Mouse (Mus musculus): Measurements from ENCODE around the gene Csnk2a2. TPM values are rescaled to one million over a fixed set of nuclear protein-coding genes. Genes with fewer than 3 reads are reported as not detected.

Csnk2a2 gene
- polyA plus RNA-seq, 1 experiment from 2014 or later = 11.7 TPM

DNA sequence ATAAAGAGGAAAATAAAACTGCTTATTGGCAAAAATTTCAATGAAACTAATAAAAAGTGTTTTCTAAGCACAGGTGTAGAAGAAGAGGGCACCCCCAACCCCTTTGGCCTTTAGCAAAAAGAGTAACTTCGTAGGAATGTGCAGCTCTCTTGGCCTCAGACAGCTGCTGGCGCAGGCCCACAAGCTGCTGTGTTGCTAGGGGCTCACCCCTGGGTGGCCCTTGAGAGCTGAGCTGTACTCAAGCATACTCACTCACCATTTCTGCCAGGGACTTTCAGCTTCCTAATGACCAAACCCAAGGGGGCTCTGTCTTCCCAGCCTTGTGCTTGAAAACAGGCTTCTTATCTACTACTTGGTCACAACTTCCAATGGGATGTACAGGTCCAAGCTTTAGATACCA is 23.3 kb downstream of the Csnk2a2 start:
- Histone ChIP-seq H3K27ac (no peak overlapping the region), H3K9ac (no peak overlapping the region), H3K4me1 (no peaks in the 10 kb centered on the region), H3K4me2 (no peak overlapping the region), H3K9me3 (replicated peaks) (no peaks in the 10 kb centered on the region), H3K36me3 (ENCODE audit: poor library complexity, severe bottlenecking) (peaks cover 80% of the 10 kb centered on the region), H3K27me3 (no peaks in the 10 kb centered on the region), H3K4me3 (no peak overlapping the region)
- ATAC-seq = no peak
- WGBS = 82% methylated on average over 2 of the region's 2 CpGs

DNA sequence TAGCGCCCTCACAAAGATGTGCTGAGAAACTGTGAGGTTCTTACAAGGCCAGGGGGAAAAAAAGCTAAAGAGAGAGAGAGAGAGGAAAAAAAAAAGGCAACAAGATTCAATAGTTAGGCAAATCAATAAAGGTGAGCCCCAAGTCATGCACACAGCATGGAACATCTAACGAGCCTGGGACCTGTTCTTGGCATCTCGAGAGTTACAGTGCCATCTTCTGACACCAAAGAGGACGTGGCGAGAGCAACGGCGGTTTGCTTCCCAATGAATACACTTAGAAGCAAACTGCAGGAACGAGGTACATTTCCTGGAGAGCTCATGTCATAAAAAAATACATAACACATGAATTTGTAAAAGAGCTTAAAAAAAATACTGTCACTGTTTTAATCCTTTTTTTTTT is 37.3 kb downstream of the Csnk2a2 start:
- no peaks in the 10 kb centered on the region for H3K9me3 ChIP-seq (replicated peaks)
- no peak overlapping the region for H3K4me3 ChIP-seq
- H3K27me3 ChIP-seq = no peaks in the 10 kb centered on the region
- no peak overlapping the region for H3K27ac ChIP-seq
- no peaks in the 10 kb centered on the region for H3K4me1 ChIP-seq
- no peak overlapping the region for H3K4me2 ChIP-seq
- H3K36me3 ChIP-seq (ENCODE audit: poor library complexity, severe bottlenecking) = peaks cover 94% of the 10 kb centered on the region
- WGBS = 49% methylated on average over 8 of the region's 8 CpGs
- no peak for ATAC-seq
- no peak overlapping the region for H3K9ac ChIP-seq

DNA sequence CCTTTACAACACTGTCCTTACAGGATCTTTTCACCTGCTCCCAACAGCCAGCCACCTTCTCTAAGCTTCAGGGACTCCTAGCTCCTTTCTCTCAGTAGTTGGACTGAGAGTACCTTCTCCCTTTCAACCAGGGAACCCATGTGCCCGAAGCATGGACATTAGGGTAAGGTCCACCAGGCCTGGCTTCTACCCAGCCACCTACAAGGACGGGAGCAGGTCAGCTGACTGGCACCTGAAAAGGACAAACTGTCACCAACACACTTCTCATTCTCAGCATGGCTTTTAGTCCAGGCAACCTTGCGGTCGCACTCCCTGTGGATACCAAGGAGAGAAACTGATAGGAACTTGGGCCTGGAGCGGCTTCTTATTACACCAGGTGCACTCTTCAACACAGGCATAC is 39.6 kb downstream of the Csnk2a2 start:
- Histone ChIP-seq H3K27ac (no peak overlapping the region), H3K27me3 (no peaks in the 10 kb centered on the region), H3K36me3 (ENCODE audit: poor library complexity, severe bottlenecking) (peaks cover 79% of the 10 kb centered on the region), H3K4me2 (no peak overlapping the region), H3K9ac (no peak overlapping the region), H3K4me3 (no peak overlapping the region), H3K9me3 (replicated peaks) (no peaks in the 10 kb centered on the region), H3K4me1 (no peaks in the 10 kb centered on the region)
- WGBS = 95% methylated on average over 5 of the region's 5 CpGs
- ATAC-seq = no peak

DNA sequence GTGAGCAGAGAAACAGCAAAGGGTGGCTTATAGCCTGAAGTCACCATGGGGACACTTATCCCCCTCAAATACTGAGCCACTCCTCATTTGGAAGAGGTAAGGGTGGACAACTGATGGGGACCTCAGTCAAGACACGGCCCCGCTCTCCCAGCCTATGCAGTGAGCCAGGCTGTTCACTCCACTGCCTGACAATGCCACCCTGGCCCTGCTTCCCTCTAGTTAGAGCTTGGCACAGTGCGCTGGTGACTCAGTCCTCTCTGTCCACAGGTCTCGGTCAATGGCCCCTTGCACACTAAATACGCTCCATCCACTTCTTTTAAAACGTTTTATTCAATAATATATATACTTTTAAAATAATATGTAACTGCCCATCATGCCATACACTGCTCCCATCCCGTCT is 42.2 kb downstream of the Csnk2a2 start:
- peaks cover 55% of the 10 kb centered on the region for H3K36me3 ChIP-seq (ENCODE audit: poor library complexity, severe bottlenecking)
- H3K27ac ChIP-seq = no peak overlapping the region
- no peaks in the 10 kb centered on the region for H3K27me3 ChIP-seq
- no peak overlapping the region for H3K4me3 ChIP-seq
- no peaks in the 10 kb centered on the region for H3K4me1 ChIP-seq
- no peak overlapping the region for H3K9ac ChIP-seq
- H3K4me2 ChIP-seq = no peak overlapping the region
- no peaks in the 10 kb centered on the region for H3K9me3 ChIP-seq (replicated peaks)
- no peak for ATAC-seq
- 89% methylated on average over 7 of the region's 7 CpGs for WGBS

DNA sequence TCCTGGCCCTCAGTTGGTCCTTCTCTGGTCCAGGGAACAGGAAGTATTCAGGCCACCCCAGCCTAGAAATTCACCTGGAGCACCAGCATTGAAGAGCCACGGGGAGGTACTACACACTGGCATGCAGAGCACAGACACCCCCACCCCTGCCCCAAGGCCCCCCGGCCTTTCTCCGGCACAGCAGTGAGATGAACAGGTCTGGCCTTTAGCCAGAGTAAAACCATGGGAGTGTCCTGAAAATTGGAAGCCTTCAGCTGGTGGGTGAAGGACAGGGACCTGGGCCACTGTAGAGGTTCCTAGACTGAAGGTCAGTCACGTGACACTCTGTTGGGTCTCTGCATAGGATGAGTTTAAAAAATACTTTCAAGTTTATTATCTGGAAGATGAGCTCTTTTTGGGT is 44.8 kb downstream of the Csnk2a2 start:
- no peaks in the 10 kb centered on the region for H3K4me1 ChIP-seq
- no peak overlapping the region for H3K9ac ChIP-seq
- no peak overlapping the region for H3K4me2 ChIP-seq
- no peak for ATAC-seq
- H3K27me3 ChIP-seq = no peaks in the 10 kb centered on the region
- no peak overlapping the region for H3K27ac ChIP-seq
- peaks cover 32% of the 10 kb centered on the region for H3K36me3 ChIP-seq (ENCODE audit: poor library complexity, severe bottlenecking)
- no peaks in the 10 kb centered on the region for H3K9me3 ChIP-seq (replicated peaks)
- WGBS = 90% methylated on average over 4 of the region's 4 CpGs
- H3K4me3 ChIP-seq = no peak overlapping the region

DNA sequence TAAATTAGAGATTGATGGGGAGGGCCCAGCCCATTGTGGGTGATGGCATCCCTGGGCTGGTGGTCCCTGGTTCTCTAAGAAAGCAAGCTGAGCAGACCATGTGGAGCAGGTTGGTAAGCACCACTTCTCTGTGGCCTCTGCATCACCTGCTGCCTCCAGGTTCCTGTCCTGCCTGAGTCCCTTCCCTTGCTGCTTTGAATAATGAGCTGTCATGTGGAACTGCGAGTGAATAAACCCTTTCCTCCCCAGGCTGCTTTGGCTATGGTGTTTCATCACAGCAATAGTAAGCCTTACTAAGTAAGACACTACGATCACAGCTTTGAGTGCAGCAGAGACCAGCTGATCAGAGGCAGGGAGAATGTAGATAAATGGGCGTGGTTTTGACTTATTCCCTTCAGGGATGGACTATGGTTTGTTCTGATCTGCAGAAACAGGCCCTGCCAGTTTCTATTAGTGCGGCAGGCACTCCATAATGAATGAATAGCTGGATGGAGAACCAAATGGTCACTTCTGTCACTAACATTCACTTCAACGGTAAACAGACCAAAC is 48.3 kb downstream of the Csnk2a2 start:
- no peaks in the 10 kb centered on the region for H3K36me3 ChIP-seq (ENCODE audit: poor library complexity, severe bottlenecking)
- peaks cover 4% of the 10 kb centered on the region for H3K4me1 ChIP-seq
- WGBS = 65% methylated on average over 5 of the region's 5 CpGs
- H3K27ac ChIP-seq = no peak overlapping the region
- no peak for ATAC-seq
- H3K9me3 ChIP-seq (replicated peaks) = no peaks in the 10 kb centered on the region
- H3K9ac ChIP-seq = no peak overlapping the region
- H3K4me3 ChIP-seq = no peak overlapping the region
- H3K27me3 ChIP-seq = no peaks in the 10 kb centered on the region
- no peak overlapping the region for H3K4me2 ChIP-seq

DNA sequence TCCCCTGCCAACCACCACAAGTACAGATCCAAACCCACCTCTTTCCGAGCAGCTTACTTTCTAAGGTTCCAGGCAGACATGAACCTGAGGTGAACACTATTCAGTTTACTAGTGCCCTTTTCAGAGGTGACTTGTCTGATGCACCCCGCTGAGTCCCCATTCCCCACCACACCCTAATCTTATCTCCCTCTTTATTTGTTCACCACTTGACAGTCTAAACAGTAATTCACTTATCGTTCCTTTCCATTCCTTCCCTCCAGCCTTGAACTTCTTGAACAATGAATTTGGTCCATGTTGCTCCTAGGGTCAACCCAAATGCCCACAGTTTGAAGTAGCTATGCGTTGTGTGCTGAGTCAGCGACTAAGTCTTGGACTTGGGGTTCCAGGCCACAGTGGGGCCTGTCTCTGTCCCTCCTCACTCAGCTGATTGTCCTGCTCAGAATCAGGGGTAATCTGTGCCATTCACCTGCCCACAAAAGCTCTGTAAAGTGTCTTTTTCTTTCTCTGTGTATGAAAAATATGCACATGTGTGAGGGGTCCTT is 49.6 kb downstream of the Csnk2a2 start:
- Histone ChIP-seq H3K9me3 (replicated peaks) (no peaks in the 10 kb centered on the region), H3K27ac (no peak overlapping the region), H3K4me3 (no peak overlapping the region), H3K9ac (no peak overlapping the region), H3K4me1 (peaks cover 4% of the 10 kb centered on the region), H3K27me3 (no peaks in the 10 kb centered on the region), H3K4me2 (no peak overlapping the region), H3K36me3 (ENCODE audit: poor library complexity, severe bottlenecking) (no peaks in the 10 kb centered on the region)
- WGBS = 90% methylated on average over 5 of the region's 5 CpGs
- no peak for ATAC-seq

DNA sequence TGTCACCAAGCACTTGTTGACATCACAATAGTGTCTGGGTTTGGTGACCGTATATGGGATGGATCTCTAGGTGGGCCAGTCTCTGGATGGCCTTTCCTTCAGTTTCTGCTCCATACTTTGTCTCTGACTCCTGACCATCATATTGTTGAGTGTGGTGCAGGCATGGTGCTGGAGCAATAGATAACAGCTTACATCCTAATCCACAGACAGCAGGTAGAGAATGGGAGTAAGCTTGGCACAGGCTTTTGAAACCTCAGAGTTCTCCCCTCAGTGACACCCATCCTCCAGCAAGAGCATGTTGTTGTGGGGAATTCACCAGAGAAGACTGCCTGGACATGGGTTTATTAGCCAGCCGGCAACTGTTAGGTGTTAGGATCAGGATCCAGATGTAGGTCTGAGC is 50.4 kb downstream of the Csnk2a2 start:
- ATAC-seq = no peak
- WGBS = 94% methylated on average over 2 of the region's 2 CpGs
- H3K9ac ChIP-seq = no peak overlapping the region
- H3K27ac ChIP-seq = no peak overlapping the region
- no peaks in the 10 kb centered on the region for H3K9me3 ChIP-seq (replicated peaks)
- H3K27me3 ChIP-seq = no peaks in the 10 kb centered on the region
- peaks cover 4% of the 10 kb centered on the region for H3K4me1 ChIP-seq
- H3K4me2 ChIP-seq = no peak overlapping the region
- H3K4me3 ChIP-seq = no peak overlapping the region
- no peaks in the 10 kb centered on the region for H3K36me3 ChIP-seq (ENCODE audit: poor library complexity, severe bottlenecking)

DNA sequence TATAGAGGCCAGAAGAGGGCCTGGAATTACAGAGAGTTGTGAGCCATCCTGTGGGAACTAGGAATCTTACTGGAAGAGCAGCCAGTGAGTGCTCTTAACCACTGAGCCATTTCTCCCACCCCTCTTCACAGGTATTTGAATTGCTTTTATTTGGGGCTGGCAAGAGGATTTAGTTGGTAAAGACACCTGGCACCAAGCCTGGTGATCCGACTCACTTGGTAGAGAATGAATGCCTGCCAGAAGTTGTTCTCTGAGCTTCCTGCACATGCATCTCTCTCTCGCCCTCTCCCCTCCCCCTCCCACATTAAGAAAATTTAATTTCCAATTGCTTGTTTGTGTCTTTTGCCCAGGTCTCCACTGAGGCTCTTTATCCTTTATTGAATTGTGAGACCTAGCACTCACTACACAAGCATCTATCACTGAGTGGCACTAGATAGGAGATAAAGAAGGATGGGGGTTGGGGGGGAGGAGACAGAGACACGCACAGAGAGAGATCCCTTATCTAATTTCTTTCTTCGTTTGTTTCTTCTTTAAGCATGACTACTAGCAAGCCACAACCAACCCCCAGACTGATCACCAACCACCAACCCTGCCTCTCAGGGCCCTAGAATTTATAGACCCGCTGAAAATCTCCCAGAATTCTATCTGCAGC is 52.4 kb downstream of the Csnk2a2 start:
- H3K27me3 ChIP-seq = no peaks in the 10 kb centered on the region
- no peak for ATAC-seq
- H3K4me2 ChIP-seq = no peak overlapping the region
- H3K4me1 ChIP-seq = peaks cover 22% of the 10 kb centered on the region
- no peaks in the 10 kb centered on the region for H3K36me3 ChIP-seq (ENCODE audit: poor library complexity, severe bottlenecking)
- no peak overlapping the region for H3K9ac ChIP-seq
- 52% methylated on average over 5 of the region's 5 CpGs for WGBS
- no peaks in the 10 kb centered on the region for H3K9me3 ChIP-seq (replicated peaks)
- no peak overlapping the region for H3K27ac ChIP-seq
- H3K4me3 ChIP-seq = no peak overlapping the region

DNA sequence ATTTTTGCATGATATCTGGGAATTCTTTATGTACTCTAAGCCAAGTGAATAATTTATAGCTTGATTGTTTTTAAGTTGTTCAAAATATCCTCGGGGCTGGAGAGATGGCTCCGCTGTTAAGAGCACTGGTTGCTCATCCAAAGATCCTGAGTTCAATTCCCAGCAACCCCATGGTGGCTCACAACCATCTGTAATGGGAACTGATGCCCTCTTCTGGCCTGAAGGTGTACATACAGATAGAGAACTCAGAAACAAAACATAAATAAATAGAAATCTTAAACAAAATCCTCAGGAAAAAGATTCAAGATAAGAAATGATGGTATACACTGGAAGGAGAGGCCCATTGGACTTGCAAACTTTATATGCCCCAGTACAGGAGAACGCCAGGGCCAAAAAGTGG is 53.9 kb downstream of the Csnk2a2 start:
- H3K27me3 ChIP-seq = no peaks in the 10 kb centered on the region
- peaks cover 36% of the 10 kb centered on the region for H3K4me1 ChIP-seq
- 90% methylated on average over 3 of the region's 3 CpGs for WGBS
- H3K27ac ChIP-seq = no peak overlapping the region
- H3K9ac ChIP-seq = no peak overlapping the region
- H3K36me3 ChIP-seq (ENCODE audit: poor library complexity, severe bottlenecking) = peaks cover 2% of the 10 kb centered on the region; the same call in 1 of the 2 replicates
- H3K4me2 ChIP-seq = no peak overlapping the region
- no peak overlapping the region for H3K4me3 ChIP-seq
- no peak for ATAC-seq
- H3K9me3 ChIP-seq (replicated peaks) = no peaks in the 10 kb centered on the region

DNA sequence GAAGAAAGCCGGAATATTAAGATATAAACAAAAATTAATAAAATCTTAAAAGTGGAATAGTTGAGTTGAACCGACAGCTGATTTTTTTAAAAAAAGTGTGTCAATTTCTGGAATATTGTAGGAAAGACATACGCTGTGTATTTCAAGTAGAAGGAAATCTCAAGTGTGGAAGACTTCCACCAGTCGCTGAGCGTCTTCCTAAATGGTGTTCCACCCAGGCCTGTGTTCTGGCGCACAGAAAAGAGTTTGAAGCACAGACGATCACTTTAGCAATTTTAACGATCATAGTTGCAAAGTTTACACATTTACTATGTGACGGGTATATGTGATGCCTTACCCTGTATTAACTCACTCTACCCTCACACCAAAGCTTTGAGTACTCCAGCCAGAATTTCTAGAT is 54.4 kb downstream of the Csnk2a2 start:
- 87% methylated on average over 9 of the region's 9 CpGs for WGBS
- Histone ChIP-seq H3K4me3 (peak overlapping the region; percentile 95; the same call in 1 of the 2 replicates), H3K9ac (no peak overlapping the region), H3K27ac (0 out of 2 replicates have a peak overlapping the region, but pooled peaks have one; percentile 93), H3K27me3 (no peaks in the 10 kb centered on the region), H3K9me3 (replicated peaks) (no peaks in the 10 kb centered on the region), H3K4me1 (peaks cover 40% of the 10 kb centered on the region), H3K4me2 (no peak overlapping the region), H3K36me3 (ENCODE audit: poor library complexity, severe bottlenecking) (peaks cover 2% of the 10 kb centered on the region; the same call in 1 of the 2 replicates)
- no peak for ATAC-seq

DNA sequence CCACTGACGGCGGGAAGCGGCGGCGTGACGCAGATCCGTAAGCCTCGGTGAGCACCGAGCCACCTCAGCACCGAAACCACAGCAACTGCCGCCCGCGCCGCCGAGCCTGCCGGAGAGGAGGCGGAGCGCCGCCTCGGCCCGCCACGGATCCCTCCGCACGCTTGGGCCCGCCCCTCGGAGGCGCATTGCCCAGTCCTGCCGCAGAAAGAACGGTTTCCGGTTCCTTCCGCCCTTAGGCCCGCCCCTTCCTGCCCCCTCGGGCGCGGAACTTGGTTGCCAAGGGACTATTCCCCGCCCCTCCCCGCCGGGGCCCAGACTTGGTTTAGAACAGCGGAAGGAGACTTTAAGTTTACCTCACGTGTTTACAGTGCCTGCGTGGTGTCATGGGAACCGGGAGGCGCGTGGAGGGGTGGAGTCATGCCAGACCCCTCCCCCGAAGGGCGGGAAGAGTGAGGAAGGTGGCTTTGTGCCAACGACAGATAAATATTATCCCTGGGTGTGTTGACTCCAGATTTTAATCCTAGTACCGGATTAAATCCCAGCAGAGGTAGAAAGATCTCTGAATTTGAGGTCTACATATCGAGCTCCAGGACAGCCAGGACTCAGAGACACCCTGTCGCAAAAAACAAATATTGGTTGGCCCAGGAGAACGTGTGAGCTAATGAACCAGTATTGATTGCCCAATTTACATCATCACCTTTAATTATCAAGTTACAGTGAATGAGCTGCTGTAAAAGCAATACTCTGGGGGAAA is 55.0 kb downstream of the Csnk2a2 start, which contains the start of gene Cfap20:
Gene Cfap20, minus strand, starts transcription at position 184 of the 754 bp plus-strand sequence.
- Histone ChIP-seq H3K27me3 (no peaks in the 10 kb centered on the region), H3K9me3 (replicated peaks) (no peaks in the 10 kb centered on the region), H3K27ac (peak within 1 kb of the TSS; percentile 93), H3K4me3 (peak within 1 kb of the TSS; percentile 95), H3K36me3 (ENCODE audit: poor library complexity, severe bottlenecking) (peaks cover 2% of the 10 kb centered on the region; the same call in 1 of the 2 replicates), H3K9ac (peak within 1 kb of the TSS; percentile 94), H3K4me1 (peaks cover 46% of the 10 kb centered on the region), H3K4me2 (peak within 1 kb of the TSS; percentile 81)
- ATAC-seq = peak; percentile 96
- WGBS = under 1% methylated on average over 37 of the region's 51 CpGs
